Mouse (Mus musculus) liver, adult 2 months (tissue): ENCODE results near the gene Mesp1. TPM values are rescaled to one million over a fixed set of nuclear protein-coding genes. Genes with fewer than 3 reads are reported as not detected.

ENCODE experiments used
- DNase-seq: peaks from one replicate; pipeline ENCODE4 v3.0.0-alpha.2; 2011; ENCODE audit warnings: low read depth, low spot score; ENCODE audit errors: extremely low read depth
- H3K27ac ChIP-seq: fragments of 200-500 bp; replicated peaks from 2 replicates; pipeline ENCODE4 v1.5.1; 2012; ENCODE audit warnings: low read depth, mild to moderate bottlenecking, control low read depth, inconsistent platforms, low read length; ENCODE audit not compliant: insufficient read depth
- H3K27me3 ChIP-seq: fragments of 200-500 bp; 2 replicates; pipeline ENCODE4 v1.6.1; 2012; ENCODE audit warnings: mild to moderate bottlenecking, moderate library complexity, low read length, inconsistent platforms; ENCODE audit not compliant: control insufficient read depth, insufficient read depth
- H3K36me3 ChIP-seq: fragments of 200-500 bp; 2 replicates; pipeline ENCODE4 v1.6.1; 2012; ENCODE audit warnings: low read length, inconsistent platforms; ENCODE audit not compliant: control insufficient read depth, insufficient read depth
- H3K4me1 ChIP-seq: fragments of 200-500 bp; 2 replicates; pipeline ENCODE4 v1.6.1; 2011; ENCODE audit warnings: low read length; ENCODE audit not compliant: control insufficient read depth, insufficient read depth
- H3K4me3 ChIP-seq: fragments of 200-500 bp; 2 replicates; pipeline ENCODE4 v1.5.1; 2011; ENCODE audit warnings: low read depth, mild to moderate bottlenecking, control low read depth, low read length, moderate library complexity; ENCODE audit not compliant: insufficient read depth
- H3K79me2 ChIP-seq: fragments of 200-500 bp; 2 replicates; pipeline ENCODE4 v1.6.1; 2012; ENCODE audit warnings: inconsistent platforms, mild to moderate bottlenecking, low read length, moderate library complexity; ENCODE audit not compliant: control insufficient read depth, insufficient read depth
- H3K9ac ChIP-seq: fragments of 200-500 bp; 2 replicates; pipeline ENCODE4 v1.6.1; 2012; ENCODE audit warnings: low read depth, mild to moderate bottlenecking, control low read depth, inconsistent platforms, low read length
- CTCF ChIP-seq: fragments of 200-500 bp; IDR thresholded peaks from 2 replicates; pipeline ENCODE4 v1.5.1; 2011; ENCODE audit warnings: low read depth, low read length, control low read depth
- POLR2A ChIP-seq: fragments of 200-500 bp; IDR thresholded peaks from 2 replicates; pipeline ENCODE4 v1.6.1; 2011; ENCODE audit warnings: low read length, control low read depth; ENCODE audit not compliant: insufficient read depth; ENCODE audit errors: extremely low read depth
- WGBS: fragments of 180-500 bp; shearing (Covaris S2); methylation state at CpG from one replicate; pipeline ENCODE4 v1.1.7; 2018; 5-methylcytosine and 5-hydroxymethylcytosine counted together
- polyA plus RNA-seq: library from polyadenylated mRNA; depleted of rRNA; stranded (reverse); fragments of >200 nt; gene quantifications from 2 replicates; pipeline ENCODE4 v1.2.3, GENCODE M21; 2012
- total RNA-seq: library from RNA; depleted of rRNA; stranded (reverse); fragments of >200 nt; gene quantifications from 2 replicates; pipeline ENCODE4 v1.2.3, GENCODE M21; 2014

Mesp1 gene
- total and polyA plus RNA-seq, 2 experiments: 0.18 TPM; not detected in 1

- Histone ChIP-seq H3K4me1 (peaks cover 2% of the 10 kb centered on the region; the same call in 1 of the 2 replicates), H3K36me3 (no peaks in the 10 kb centered on the region), H3K27me3 (no peaks in the 10 kb centered on the region), H3K9ac (no peak overlapping the region), H3K4me3 (no peak overlapping the region), H3K27ac (no peak overlapping the region), H3K79me2 (no peaks in the 10 kb centered on the region)
- TF ChIP-seq POLR2A (no peak), CTCF (no peak)
- WGBS: 90% methylated on average over 3 of the region's 3 CpGs
- no peak for DNase-seq
Measured at GRCm38 (mm10) chr7:79769664-79770063, 23.9 kb downstream of the Mesp1 start.

- no peak for DNase-seq
- TF ChIP-seq CTCF (no peak), POLR2A (no peak)
- WGBS: 71% methylated on average over 1 of the region's 1 CpGs
Measured at GRCm38 (mm10) chr7:79765991-79766390, 27.6 kb downstream of the Mesp1 start.

GRCm38 (mm10) chr7:79762106-79762505 lies 31.5 kb downstream of the Mesp1 start:
- H3K4me3 ChIP-seq: no peak overlapping the region
- H3K27me3 ChIP-seq: no peaks in the 10 kb centered on the region
- H3K27ac ChIP-seq: no peak overlapping the region
- peaks cover 1% of the 10 kb centered on the region; the same call in 1 of the 2 replicates for H3K4me1 ChIP-seq
- no peaks in the 10 kb centered on the region for H3K79me2 ChIP-seq
- TF ChIP-seq CTCF (no peak), POLR2A (no peak)
- no peaks in the 10 kb centered on the region for H3K36me3 ChIP-seq
- no peak overlapping the region for H3K9ac ChIP-seq
- 76% methylated on average over 8 of the region's 8 CpGs for WGBS
- no peak for DNase-seq

More at GRCm38 (mm10) chr7:79765991-79766390, 27.6 kb downstream of the Mesp1 start:
- Histone ChIP-seq H3K9ac (no peak overlapping the region), H3K27ac (no peak overlapping the region), H3K27me3 (no peaks in the 10 kb centered on the region), H3K79me2 (no peaks in the 10 kb centered on the region), H3K4me1 (no peaks in the 10 kb centered on the region), H3K4me3 (no peak overlapping the region), H3K36me3 (no peaks in the 10 kb centered on the region)

GRCm38 (mm10) chr7:79761124-79761876 lies 32.3 kb downstream of the Mesp1 start:
- H3K4me1 ChIP-seq: peaks cover 1% of the 10 kb centered on the region; the same call in 1 of the 2 replicates
- H3K4me3 ChIP-seq: no peak overlapping the region
- H3K27ac ChIP-seq: no peak overlapping the region
- no peaks in the 10 kb centered on the region for H3K27me3 ChIP-seq
- whole genome bisulfite sequencing: 74% methylated on average over 5 of the region's 5 CpGs
- H3K79me2 ChIP-seq: no peaks in the 10 kb centered on the region
- H3K36me3 ChIP-seq: no peaks in the 10 kb centered on the region
- DNase-seq: no peak
- TF ChIP-seq POLR2A: no peak
- TF ChIP-seq CTCF: no peak
- H3K9ac ChIP-seq: no peak overlapping the region

- peak; percentile 63 for DNase-seq
- peaks cover 1% of the 10 kb centered on the region; the same call in 1 of the 2 replicates for H3K4me1 ChIP-seq
- TF ChIP-seq POLR2A (no peak), CTCF (no peak)
- no peaks in the 10 kb centered on the region for H3K36me3 ChIP-seq
- H3K27ac ChIP-seq: no peak overlapping the region
- H3K4me3 ChIP-seq: no peak overlapping the region
- no peak overlapping the region for H3K9ac ChIP-seq
- no peaks in the 10 kb centered on the region for H3K79me2 ChIP-seq
- no peaks in the 10 kb centered on the region for H3K27me3 ChIP-seq
Measured at GRCm38 (mm10) chr7:79759766-79760165, 33.8 kb downstream of the Mesp1 start.

- no peak overlapping the region for H3K4me3 ChIP-seq
- no peak overlapping the region for H3K9ac ChIP-seq
- WGBS: 9% methylated on average over 6 of the region's 6 CpGs
- peak overlapping the region; percentile 97 for H3K27ac ChIP-seq
- H3K4me1 ChIP-seq: peaks cover 1% of the 10 kb centered on the region; the same call in 1 of the 2 replicates
- H3K27me3 ChIP-seq: no peaks in the 10 kb centered on the region
- H3K36me3 ChIP-seq: no peaks in the 10 kb centered on the region
- peak; percentile 96 for DNase-seq
- TF ChIP-seq CTCF: no peak
- no peak for TF ChIP-seq POLR2A
- no peaks in the 10 kb centered on the region for H3K79me2 ChIP-seq
Measured at GRCm38 (mm10) chr7:79758176-79758575, 35.4 kb downstream of the Mesp1 start.
